Mouse (Mus musculus) limb, embryonic 14.5 days (tissue): ENCODE data around the gene Pkm. TPM values are rescaled to one million over a fixed set of nuclear protein-coding genes. Genes with fewer than 3 reads are reported as not detected.

Experiments used
- ATAC-seq: fragments of 200-750 bp; cut with Nextera tagmentation; 2 replicates; pipeline ENCODE4 v1.8.0; 2017; ENCODE audit warnings: low read depth, moderate number of reproducible peaks, moderate TSS enrichment; ENCODE audit not compliant: low FRiP score
- DNase-seq: peaks from one replicate; pipeline ENCODE4 v3.0.0-alpha.2; 2015; ENCODE audit warnings: low spot score
- H3K27ac ChIP-seq: fragments of 300-500 bp; sonication (generic); replicated peaks from 2 replicates; pipeline ENCODE4 v1.5.1; 2014; ENCODE audit warnings: low read depth, mild to moderate bottlenecking, low read length, moderate library complexity, mixed read lengths
- H3K27me3 ChIP-seq: fragments of 300-500 bp; sonication (generic); 2 replicates; pipeline ENCODE4 v1.6.1; 2014; ENCODE audit warnings: low read length, mixed read lengths; ENCODE audit not compliant: control insufficient read depth, insufficient read depth
- H3K36me3 ChIP-seq: fragments of 300-500 bp; sonication (generic); 2 replicates; pipeline ENCODE4 v1.6.1; 2014; ENCODE audit warnings: mild to moderate bottlenecking, low read length, moderate library complexity, mixed read lengths; ENCODE audit not compliant: control insufficient read depth, insufficient read depth
- H3K4me1 ChIP-seq: fragments of 300-500 bp; sonication (generic); 2 replicates; pipeline ENCODE4 v1.6.1; 2014; ENCODE audit warnings: antibody characterized with exemption, low read length, mixed read lengths; ENCODE audit not compliant: control insufficient read depth, insufficient read depth
- H3K4me2 ChIP-seq: fragments of 300-500 bp; sonication (generic); replicated peaks from 2 replicates; pipeline ENCODE4 v1.6.1; 2014; ENCODE audit warnings: low read depth, mild to moderate bottlenecking, low read length, moderate library complexity; ENCODE audit not compliant: severe bottlenecking
- H3K4me3 ChIP-seq: fragments of 300-500 bp; sonication (generic); replicated peaks from 2 replicates; pipeline ENCODE4 v1.5.1; 2014; ENCODE audit warnings: low read length
- H3K9ac ChIP-seq: fragments of 300-500 bp; sonication (generic); 2 replicates; pipeline ENCODE4 v1.6.1; 2014; ENCODE audit warnings: mild to moderate bottlenecking, low read depth, low read length, moderate library complexity; ENCODE audit not compliant: severe bottlenecking
- H3K9me3 ChIP-seq: fragments of 300-500 bp; sonication (generic); 2 replicates; pipeline ENCODE4 v1.6.1; 2016; ENCODE audit warnings: low read length; ENCODE audit not compliant: control insufficient read depth
- POLR2A ChIP-seq: fragments of 200-500 bp; IDR thresholded peaks from 2 replicates; pipeline ENCODE4 v1.8.0; 2012; ENCODE audit warnings: inconsistent platforms, mild to moderate bottlenecking, moderate library complexity, borderline replicate concordance; ENCODE audit not compliant: insufficient read depth, insufficient read length; ENCODE audit errors: extremely low read depth
- WGBS: fragments of 180-500 bp; shearing (Covaris S2); extraction: QIAGEN DNeasy Blood & Tissue Kit; methylation state at CpG from one replicate; pipeline ENCODE4 v1.1.7; 2014; 5-methylcytosine and 5-hydroxymethylcytosine counted together
- polyA plus RNA-seq, 2 experiments: library from polyadenylated mRNA; depleted of rRNA in 1 of 2; stranded (reverse) in 1 of 2; unstranded in 1 of 2; fragments of >200 nt; fragmentation: Nextera tagmentation in 1 of 2; extraction: Ambion mirVana in 1 of 2; gene quantifications; 2 replicates each; pipeline versions ENCODE4 v1.2.1 to v1.2.3; 2012 to 2014

Gene Pkm
- polyA plus RNA-seq, 2 experiments, result 988 to 1,025 TPM

- no peak for ATAC-seq
- no peak overlapping the region for H3K9ac ChIP-seq
- peaks cover 9% of the 10 kb centered on the region; the same call in 1 of the 2 replicates for H3K4me1 ChIP-seq
- 73% methylated on average over 11 of the region's 11 CpGs for WGBS
- TF ChIP-seq POLR2A, result no peak
- DNase-seq, result no peak
- H3K4me3 ChIP-seq, result no peak overlapping the region
- no peak overlapping the region for H3K27ac ChIP-seq
- H3K36me3 ChIP-seq, result no peaks in the 10 kb centered on the region
- no peaks in the 10 kb centered on the region for H3K27me3 ChIP-seq
- H3K4me2 ChIP-seq, result no peak overlapping the region
- no peaks in the 10 kb centered on the region for H3K9me3 ChIP-seq
These were observed 71.6 kb downstream of the Pkm start for GRCm38 (mm10) chr9:59727569-59728286.

Other genes starting within 250 kb of the Pkm start
- 46.8 and 48.6 TPM in 2 replicates for gene Arih1, start 169.8 kb upstream of the Pkm start, polyA plus RNA-seq (2012; rRNA removed)
- 16.8 and 21.6 TPM in 2 replicates for gene Arih1, start 169.8 kb upstream of the Pkm start, polyA plus RNA-seq (2014; fragmentation: Nextera tagmentation; extraction: Ambion mirVana)
- gene Hexa, start 116.8 kb upstream of the Pkm start, polyA plus RNA-seq (2012; rRNA removed), result 82.0 and 110 TPM in 2 replicates
- 94.9 and 109 TPM in 2 replicates for gene Hexa, start 116.8 kb upstream of the Pkm start, polyA plus RNA-seq (2014; fragmentation: Nextera tagmentation; extraction: Ambion mirVana)
- gene Tmem202, start 116.5 kb upstream of the Pkm start, polyA plus RNA-seq (2012; rRNA removed), result 0.10 TPM in 2 replicates
- gene Tmem202, start 116.5 kb upstream of the Pkm start, polyA plus RNA-seq (2014; fragmentation: Nextera tagmentation; extraction: Ambion mirVana), result not detected in 2 replicates
- 0.06 and 0.16 TPM in 2 replicates for gene Celf6, start 78.5 kb upstream of the Pkm start, polyA plus RNA-seq (2012; rRNA removed)
- gene Celf6, start 78.5 kb upstream of the Pkm start, polyA plus RNA-seq (2014; fragmentation: Nextera tagmentation; extraction: Ambion mirVana), result not detected in 2 replicates
- gene Parp6, start 39.1 kb upstream of the Pkm start, polyA plus RNA-seq (2012; rRNA removed), result 55.2 and 57.0 TPM in 2 replicates
- 20.3 and 31.1 TPM in 2 replicates for gene Parp6, start 39.1 kb upstream of the Pkm start, polyA plus RNA-seq (2014; fragmentation: Nextera tagmentation; extraction: Ambion mirVana)
- gene Gramd2, start 23.8 kb downstream of the Pkm start, polyA plus RNA-seq (2012; rRNA removed), result 10.5 and 11.7 TPM in 2 replicates
- gene Gramd2, start 23.8 kb downstream of the Pkm start, polyA plus RNA-seq (2014; fragmentation: Nextera tagmentation; extraction: Ambion mirVana), result 1.6 and 3.1 TPM in 2 replicates
- gene Senp8, start 94.3 kb downstream of the Pkm start, polyA plus RNA-seq (2012; rRNA removed), result 5.1 and 6.1 TPM in 2 replicates
- gene Senp8, start 94.3 kb downstream of the Pkm start, polyA plus RNA-seq (2014; fragmentation: Nextera tagmentation; extraction: Ambion mirVana), result 8.2 and 9.4 TPM in 2 replicates
- 13.6 and 13.9 TPM in 2 replicates for gene Myo9a, start 94.5 kb downstream of the Pkm start, polyA plus RNA-seq (2012; rRNA removed)
- 19.2 and 20.5 TPM in 2 replicates for gene Myo9a, start 94.5 kb downstream of the Pkm start, polyA plus RNA-seq (2014; fragmentation: Nextera tagmentation; extraction: Ambion mirVana)